Mouse (Mus musculus) gastrocnemius, postnatal 4 days (tissue): Measurements from ENCODE around the gene Adtrp. TPM values are rescaled to one million over a fixed set of nuclear protein-coding genes. Genes with fewer than 3 reads are reported as not detected.

Source experiments
- DNase-seq, 2 experiments: peaks; one replicate each; pipeline ENCODE4 v3.0.0; 2021 to 2022; ENCODE audit warnings: low spot score in 2 of 2, mixed read lengths in 2 of 2
- total RNA-seq, 2 experiments: library from RNA; stranded (reverse); gene quantifications; 2 replicates each; pipeline ENCODE4 v1.2.3; 2021

Adtrp gene
- total RNA-seq, 2 experiments from 2014 or later, result 0.74 to 0.88 TPM

DNA sequence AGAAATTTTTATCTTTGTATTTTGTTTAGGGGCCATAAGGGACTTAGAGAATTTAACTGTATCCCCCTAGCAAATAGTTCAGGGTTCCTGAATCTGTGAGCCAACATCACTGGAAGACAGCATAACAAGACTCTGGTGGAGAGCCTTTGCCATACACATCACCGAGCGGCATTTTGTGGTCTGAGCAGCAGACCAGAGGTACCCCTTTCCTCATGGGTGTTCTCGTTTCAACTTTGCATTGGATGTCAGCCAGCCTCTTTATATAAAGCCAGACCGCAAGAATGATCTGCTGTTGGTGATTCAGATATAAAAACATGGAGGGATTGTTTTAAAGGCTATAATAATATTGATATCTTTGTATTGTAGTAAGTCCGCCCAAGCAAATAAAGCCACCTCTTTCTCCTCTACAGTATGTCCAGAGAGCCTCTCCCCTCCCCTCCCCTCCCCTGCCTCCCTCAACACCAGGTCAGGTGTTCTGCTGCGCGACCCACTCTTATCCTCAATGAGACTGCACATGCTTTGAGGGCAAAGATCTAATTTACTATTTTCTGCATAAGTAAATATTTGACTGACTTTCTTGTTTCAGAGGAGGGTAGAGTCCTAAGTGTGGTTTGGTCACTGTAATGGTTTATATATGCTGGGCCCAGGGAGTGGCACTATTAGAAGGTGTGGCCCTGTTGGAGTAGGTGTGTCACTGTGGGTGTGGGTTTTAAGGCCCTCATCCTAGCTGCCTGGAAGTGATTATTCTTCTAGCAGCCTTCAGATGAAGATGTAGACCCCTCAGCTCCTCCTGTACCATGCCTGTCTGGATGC lies 62.4 kb downstream of the Adtrp start:
- DNase-seq, result no peak

DNA sequence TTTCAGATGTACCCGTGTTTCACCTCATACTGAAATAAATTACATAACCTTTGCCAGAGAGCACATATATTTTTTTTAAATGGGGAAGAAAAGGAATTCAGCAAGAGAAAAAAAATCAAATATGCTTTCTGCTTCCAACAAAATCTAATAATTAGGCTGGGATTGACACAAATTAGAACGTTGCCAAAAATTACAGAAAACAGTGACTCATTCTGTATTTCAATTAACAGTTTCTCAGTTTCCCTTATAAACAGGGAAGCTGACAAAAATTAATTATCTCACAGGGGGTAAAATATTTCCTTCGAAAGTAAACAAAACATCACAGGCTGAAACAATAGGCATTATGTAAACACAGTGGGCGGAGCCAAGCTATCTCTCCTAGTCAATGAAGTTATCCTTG lies 67.2 kb downstream of the Adtrp start:
- DNase-seq, result no peak

DNA sequence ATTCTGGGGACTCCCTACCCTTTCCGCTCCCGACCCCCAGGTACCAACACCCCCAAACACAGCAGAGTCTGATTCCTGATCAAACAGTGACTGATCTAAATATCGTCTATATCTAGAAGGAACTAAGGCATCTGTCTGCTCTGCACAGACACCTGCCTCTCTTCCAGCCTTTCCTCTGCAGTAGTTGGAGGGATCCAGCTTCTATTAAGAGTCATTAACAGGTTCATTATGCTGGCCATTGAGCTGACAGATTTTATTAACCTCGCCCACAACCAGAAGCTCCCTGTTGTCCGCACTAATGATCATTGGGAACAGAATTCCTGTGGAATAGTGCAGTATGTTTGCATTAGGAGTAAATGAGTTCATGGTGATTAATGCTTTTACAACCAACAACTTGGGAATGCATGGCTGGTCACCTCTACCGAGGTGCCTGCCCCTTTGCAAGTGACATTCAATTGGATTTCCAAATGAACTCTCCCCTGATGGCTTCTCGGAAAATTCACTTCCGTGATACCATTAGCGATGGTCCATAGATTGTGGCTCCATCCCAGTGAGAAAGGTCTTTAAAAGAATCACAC lies 67.8 kb downstream of the Adtrp start:
- no peak for DNase-seq

DNA sequence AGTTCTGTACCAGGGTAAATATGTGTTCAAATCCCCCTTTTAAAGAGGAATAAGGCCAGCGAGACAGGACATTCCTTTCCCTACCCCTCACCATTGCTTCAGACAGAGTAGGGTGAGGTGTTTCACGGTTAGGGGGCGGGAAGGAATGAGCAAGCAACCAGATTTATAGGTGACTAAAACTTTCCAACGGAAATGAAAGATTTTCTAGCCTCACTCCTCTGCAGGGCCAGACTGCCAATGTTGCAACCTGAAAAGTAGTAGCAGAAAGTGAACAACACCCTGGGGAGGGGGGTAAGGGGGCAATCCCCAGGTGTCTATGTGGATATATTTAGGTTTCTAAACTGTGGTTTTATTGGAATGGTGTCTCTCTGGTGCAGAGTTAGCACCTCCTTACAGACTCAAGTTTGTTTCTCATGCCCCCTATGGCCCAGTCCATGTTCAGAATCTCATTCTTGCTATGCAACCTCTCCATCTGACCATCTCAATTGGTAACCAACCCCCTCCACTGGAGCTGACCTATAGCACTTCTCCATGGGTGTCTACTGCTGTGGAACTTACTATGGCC lies 73.6 kb downstream of the Adtrp start:
- DNase-seq, result no peak

DNA sequence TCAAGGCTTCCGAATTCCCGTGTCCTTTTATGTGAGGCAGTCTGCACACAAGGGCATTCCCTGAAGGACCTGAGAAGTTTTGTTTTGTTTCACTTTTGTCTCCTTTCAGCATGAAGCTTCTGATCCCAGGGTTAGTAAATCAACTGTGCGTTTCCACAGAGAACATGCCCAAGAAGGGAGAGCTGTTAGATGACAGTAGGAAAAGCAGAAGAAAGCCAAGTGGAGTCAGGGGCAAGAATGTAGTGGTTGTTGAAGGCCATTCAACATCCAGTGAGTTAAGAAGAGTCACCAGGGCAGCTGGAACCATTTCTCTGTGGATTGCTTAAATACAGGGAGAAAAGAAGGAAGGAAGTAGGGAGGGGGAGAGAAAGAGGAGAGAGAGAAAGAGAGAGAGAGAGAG lies 76.4 kb downstream of the Adtrp start:
- no peak for DNase-seq

DNA sequence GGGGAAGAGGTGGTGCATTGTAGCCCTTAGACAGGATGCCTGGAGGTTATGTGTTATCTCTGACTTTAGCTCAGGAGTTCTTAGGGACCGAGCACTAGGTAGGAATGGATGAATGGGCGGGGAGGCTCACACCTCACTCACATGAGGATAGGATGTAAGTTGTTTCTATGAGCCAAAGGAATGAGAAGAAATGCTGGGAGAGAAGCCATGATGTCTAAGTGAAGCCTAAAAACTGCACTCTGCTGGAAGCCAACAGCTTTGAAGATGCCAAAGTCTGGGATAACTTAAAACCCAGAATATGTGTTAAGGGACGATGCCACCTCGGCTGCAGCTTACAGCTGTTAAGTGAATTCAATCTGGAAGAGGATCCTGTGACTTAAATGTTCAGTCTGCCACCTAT lies 79.5 kb downstream of the Adtrp start:
- no peak for DNase-seq

DNA sequence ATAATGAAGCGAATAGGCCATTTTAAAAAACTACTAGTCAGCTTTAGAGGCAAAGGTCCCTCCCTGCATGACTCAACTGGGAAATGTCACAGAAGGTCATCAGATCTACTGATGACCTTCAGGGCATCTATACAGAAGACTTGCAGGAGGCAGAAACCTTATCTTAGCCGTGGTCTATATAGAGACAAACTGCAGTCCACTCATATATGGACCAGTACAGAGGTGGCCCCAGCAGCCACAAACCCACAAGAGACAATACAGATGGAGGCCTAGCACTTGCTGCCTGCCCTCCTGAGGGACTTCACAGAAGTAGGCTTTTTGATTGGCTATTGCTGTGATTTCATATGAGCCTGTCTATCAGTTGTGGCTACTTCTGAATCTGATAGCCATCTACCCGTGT lies 85.5 kb downstream of the Adtrp start:
- DNase-seq, result no peak

DNA sequence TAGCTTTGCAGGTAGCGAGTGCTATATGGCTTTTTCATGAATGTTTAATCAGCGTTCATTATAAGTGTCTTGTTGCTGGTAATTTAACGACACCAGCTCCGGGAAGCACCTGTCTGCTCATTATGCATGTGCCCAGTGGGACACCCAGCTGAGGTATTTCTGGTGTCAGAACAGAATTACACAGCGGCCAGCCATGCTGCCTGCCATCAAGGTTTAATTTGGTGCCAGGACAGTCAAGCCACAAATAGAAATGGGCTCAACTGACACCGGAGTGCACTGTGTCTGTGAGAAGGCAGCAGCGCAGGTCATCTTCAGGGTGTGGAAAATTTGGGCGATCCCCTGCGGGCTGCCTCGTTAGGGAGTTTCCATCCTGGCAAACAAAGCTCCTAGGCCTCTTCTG lies 87.0 kb downstream of the Adtrp start:
- no peak for DNase-seq

DNA sequence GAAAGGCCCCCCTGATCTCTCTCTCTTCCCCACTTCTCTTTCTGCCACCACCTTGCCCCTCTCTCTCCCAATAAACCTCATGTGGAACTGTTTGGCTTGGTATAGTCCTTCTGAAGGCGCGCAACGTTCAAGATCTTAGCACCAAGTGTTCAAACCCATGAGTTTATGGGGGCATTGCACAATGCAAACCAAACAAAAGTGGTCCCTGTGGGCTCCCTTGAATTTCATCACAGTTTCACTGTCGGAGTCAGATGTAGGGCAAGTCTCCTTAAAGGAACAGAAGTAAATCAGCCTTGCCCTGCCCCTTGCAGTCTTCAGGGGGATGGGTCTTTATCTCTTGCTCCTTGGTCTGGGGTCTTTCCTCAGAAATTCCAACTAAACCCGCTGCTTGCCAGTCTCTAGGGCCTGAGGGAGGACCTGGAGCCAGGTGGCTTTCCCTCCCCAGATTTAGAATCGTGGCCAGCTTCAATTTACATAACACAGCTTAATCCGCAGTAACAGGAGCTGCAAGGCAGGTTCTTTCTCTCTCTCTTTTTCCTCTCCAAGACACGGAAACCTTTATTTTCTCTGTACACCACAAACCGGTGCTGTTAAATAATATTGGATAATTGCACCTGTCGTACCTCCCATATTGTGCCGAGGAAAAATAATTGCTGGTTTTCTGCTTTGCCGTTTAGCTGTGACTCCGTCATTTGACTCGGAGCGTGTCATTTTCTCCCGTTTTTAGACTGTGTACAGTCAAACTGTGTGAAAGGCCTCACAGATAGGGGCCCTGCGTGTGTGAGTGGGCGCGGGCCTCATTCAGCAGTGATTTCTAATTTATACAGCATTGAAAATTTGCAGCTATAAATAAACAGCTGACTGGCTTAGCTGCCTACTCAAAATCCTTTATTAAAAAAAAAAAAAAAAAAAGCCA lies 88.7 kb downstream of the Adtrp start:
- no peak for DNase-seq

DNA sequence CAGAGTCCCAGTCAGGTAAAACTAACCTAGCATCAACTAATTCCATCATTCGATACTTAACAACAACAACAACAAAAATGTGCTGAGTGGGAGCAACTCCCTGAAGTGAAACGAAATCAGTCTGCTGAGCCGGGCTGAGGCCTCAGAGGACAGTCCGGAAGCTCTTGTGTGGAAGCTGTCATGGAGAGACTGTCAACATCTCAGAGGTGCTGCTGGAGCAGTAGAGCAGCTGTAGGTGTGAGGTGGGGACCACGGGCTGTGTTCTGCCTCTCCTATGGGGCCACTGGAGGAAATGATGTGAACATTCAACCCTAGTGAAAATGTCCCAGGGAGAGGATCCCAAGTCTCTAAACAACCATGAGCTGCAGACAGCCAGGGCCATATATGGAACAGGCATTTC lies 94.4 kb downstream of the Adtrp start:
- DNase-seq, result no peak

DNA sequence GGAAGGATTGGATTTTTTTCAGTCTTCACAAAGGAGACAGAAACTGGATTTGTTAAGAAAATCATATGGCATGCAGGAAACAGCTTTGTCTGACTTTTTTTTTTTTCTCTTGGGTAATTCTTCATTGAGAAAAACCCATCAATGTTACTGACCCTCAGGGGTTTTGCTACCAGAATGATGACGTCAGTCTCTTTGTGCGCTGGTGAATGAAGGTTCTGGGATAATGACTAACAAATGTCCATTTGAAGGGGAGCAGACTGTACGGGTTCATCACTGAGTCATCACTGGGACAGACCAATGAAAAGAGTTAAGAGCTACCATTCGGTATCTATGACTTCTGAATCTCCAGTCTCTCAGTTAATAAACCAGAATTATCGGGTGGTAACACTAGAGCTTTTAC lies 97.0 kb downstream of the Adtrp start:
- no peak for DNase-seq

DNA sequence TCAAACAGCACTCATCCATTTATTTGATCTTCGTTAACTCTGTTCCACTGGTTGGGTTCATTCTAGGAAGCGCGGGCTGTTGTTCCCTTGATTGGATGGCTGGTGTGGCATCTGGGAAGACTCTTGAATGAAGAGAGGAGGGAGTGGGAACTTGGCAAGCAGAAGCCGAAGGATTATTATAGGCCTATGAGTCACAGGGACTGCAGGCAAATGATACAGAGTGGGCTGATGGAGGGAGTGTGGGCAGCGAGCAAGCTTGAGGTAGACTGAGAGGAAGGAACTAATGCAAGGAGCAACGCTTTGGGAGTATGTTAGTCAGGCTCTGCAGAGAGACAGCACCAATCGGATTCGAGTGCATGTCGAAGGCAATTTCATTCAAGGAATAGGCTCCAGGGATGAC lies 98.6 kb downstream of the Adtrp start:
- DNase-seq, result no peak

DNA sequence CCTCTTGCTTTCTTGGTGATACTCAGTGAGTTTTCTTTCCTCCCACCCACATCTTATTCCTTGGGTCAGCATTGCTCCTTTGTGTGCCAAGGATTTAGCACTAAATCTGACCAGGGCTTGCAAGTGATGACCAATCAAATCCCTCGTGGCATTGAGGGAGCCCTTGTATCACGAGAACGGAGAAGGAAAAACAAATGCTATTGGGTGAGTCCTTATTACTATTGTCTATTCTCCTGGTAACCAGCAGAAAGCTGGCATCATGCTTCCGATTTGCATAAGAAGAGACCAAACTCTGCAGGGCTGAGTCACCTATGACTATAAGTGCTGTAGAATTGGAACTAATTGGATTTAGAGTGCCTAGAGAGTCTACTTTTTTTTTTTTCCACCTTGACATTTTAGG lies 99.8 kb downstream of the Adtrp start:
- DNase-seq, result no peak

DNA sequence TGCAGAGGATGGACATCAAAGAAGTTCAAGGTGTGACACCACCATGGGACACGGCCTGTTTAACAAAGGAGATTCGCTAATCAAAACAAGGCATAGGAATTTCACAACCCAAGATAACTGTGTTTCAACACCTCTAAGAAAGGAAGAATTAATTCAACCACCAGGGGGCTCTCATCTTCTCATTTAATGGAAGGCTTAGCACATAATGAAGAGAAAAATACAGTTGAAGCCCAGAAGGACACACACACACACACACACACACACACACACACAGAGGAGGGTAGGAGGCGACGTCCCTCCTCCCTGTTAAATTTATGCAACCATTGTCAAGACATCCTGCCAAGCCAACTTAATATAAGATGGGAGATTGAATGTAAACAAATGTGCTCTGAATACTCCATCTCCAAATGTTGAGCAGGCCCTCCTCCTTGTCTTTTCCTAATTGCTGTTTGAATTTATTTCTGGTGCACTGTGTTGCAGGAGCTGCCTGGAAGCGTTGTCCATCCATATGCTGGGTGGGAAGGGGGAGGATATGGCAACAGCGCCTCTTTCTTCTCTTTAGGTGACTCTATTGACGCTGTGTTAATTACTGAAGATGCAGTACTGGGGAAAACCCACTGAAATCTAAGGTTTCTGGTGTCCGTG lies 100.4 kb downstream of the Adtrp start:
- no peak for DNase-seq

DNA sequence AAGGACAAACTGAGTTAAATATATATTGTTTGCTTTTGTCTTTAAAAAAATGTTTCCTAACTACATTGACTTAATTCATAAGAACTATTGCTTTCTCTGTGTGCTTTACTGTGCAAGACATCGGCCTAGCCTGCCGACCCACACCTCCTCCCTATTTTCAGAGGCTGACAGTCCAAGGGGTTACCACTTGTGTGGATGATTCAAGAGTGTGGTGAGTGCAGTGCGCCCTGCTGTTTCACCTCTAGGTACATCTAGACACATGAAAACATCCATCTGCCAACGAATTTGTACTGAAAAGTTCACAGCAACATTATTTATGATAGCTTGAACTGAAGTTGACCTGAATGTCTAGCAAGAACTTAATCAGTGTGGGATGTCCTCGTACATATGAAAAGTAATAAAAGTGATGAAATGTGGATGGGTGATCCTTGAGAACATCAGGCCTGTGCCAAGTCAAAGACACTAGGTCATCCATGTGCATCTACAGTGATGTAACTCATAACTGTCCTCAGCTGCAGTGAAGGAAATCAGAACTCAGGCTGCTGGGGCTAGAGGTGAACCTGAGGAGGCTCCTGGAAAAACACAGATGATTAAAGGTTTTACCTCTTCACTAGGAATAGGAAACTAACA lies 106.9 kb downstream of the Adtrp start:
- no peak for DNase-seq

DNA sequence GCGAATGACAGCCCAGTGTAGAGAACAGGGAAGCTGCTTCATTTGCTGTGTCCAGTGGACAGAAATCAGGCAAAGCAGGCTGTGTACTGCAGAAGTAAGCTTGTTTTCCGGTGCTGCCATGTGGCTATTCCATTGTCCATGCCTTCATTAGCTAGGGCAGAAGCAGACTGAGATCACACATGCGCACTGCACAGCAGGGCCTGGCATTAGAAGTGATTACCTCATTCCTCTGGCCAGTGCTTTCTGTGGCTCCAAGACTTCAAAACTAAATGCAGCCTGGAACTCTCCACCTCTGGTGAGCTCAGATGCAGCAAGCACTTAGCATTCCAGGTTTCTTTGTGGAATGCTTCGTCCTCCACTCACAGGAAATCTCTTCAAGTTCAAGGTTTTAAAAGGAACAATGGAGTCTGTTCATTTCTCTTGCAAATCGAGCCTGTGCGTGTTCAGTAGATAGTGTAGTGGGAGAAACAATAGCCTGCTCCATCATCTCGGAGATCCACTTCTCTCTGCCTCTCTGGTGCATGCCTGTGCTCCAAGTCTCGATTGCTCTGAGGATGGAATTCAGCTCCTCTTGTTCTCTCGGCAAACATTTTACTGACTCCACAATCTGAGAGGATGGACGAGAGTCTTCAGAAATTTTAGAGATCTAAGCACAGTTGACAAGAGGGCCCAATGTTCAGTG lies 109.7 kb downstream of the Adtrp start:
- DNase-seq, result peak in 1 of 2 experiments; percentile 24

DNA sequence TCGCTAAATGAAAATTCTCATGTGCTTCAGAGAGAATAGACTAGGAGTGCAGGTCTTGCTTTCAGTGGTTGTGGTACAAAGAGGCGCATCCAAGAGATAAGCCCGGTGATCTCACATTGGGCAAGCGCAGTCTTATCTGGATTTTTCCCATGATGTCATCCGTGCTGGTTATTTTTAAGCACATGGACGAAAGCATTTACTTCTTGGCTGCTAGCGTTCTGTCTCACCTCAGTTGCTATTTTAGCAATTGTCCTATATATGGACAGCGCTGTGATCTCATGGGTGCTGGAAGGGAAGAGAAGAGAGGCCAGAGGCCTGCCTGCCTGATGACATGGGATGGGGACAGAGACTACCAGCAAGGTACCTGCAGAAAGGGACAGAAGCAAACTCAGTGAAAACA lies 117.8 kb downstream of the Adtrp start:
- DNase-seq, result no peak

DNA sequence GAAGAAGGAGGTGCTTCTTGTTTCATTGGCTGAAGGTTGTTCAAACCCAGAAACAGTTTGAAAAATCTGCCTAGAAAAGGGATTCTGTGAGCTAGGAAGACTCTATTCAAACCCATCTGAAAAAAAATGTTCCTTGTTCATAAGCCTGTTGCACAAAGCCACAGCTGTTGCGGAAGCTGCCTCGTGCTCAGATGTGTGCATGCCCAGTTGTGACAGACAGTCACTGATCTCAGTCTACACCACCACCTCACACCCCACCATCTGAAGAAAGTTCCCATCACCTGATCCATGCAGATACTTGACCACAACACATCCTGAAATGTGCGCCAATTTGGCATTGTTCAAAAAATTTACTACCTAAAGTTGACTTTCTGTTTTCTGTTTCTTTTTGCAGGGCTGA lies 119.7 kb downstream of the Adtrp start:
- DNase-seq, result no peak

DNA sequence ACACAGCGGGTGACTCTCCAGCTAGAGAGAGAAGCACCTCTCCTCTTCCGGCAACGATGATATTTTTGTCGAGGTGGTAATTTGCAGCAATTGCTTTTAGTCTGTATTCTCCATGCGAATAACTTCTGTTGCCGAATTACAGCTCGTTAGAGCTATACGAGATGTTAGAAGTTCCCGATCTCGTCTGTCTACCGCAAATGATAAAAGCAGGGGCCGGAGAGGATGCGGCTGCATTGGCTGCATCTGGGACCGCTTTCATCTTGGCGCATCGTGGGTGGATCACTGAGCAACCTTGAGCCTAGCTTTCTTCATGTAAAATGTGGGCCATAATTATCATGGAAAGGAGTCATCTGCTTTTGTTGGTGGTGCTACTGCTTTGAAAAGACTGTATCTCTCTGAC lies 128.2 kb downstream of the Adtrp start:
- no peak for DNase-seq

DNA sequence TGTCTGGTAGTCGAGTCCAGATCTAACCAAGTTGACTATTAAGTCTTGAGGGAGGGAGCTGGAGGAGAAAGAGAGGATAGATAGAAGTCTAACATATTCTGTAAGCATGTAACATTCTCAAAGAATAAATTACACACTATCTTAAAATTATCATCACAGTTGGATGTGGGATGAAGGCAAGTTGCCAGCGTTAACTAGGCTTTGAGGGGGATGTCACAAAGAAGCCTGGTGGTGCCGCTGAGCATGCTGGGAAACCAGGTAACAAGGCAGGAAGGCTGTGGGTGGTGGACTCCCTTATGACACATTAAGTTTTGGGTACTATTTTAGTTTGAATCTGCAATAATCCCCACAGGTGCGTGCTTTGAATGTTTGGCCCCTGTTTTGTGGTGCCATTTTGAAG lies 129.4 kb downstream of the Adtrp start:
- DNase-seq, result no peak
